Mouse (Mus musculus): Measurements from ENCODE around the gene Gas2. TPM values are rescaled to one million over a fixed set of nuclear protein-coding genes. Genes with fewer than 3 reads are reported as not detected.

Gas2 gene
- polyA plus RNA-seq, 3 experiments from 2014 or later = 2.3 to 10.3 (median 3.6) TPM

DNA sequence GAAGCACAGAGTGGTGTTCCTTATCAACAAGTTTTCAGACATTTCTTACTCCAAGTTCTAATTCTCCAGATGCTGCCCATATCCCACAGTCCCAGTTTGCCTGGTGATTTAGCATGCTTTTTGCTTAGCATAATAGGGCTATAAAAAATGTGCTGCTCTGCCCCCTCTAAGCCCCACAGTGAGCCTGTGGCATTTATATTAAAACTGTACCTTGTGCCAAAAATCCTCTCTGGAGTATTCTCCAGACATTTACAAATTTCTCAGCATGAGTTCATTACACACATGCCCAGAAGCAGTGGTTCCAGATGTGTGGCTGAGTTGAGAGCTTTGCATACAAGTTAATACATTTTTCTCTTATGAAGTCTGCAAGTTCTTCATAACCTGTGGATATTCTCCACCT is 107.6 kb downstream of the Gas2 start:
- no peak for ATAC-seq

DNA sequence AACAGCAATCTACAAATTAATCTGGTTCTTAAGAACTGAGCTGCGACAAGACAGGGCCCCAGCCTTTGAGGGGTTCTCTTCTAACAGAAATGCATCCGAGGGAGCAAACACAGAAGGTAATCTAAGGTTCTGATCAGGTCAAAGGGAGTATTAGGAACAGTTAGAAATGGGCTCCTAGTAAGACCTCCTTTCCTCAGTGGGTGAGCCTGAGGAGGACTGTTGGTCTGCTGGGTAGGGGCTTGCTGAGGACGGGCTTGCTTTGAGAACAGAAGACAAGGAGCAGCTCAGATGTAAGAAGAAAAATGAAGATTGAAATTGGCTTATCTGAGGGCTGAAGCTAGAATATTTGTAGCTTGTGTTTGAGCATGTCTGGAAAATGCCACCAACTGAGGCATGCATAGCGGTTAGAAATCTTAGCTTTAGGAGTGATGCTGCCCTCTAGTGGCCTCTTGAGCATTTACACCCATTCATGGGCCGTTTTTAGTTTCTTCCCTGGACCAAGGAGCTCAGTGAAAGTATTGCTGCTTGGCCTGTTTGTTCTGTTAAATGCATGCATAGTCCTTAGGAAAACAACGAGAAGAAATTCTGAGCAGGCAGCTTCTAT is 110.5 kb downstream of the Gas2 start:
- ATAC-seq = peak; percentile 63

DNA sequence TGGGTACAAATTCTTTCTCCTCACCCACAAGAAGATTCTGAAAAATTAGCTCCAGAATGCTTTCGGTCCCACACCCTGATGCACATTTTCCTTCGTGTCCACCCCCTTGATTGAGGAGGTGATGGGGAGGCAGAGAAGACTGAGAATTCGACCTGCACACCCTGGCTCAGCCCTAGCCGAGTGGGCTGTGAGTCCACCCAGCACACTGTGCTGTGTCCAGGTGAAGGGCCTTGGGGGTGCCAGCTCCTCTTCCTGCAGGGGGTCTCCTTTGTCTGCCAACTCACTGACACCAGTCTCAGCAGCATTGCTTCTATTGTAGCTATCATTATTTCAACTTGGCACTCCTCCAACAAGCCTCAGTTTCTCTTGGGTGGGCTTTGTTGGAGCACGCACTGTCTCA is 111.3 kb downstream of the Gas2 start:
- ATAC-seq = no peak

DNA sequence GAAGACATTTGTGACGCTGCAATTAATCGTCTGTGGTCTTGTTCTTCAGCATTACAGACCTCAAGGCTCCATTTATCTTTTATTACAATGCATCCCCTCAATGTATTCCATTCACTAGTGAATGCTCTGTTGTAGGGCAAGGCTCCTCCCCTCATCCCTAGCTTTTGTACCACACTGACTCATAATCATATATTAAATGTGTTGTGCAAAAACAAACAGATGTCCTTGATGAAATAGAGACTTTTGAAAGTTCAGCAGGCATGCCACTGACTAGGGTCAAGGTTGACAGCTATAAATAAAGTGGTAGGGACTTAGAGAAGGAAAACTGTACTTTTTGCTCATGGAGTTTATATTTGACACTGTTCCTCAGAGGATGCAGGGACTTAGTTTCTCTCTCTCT is 111.7 kb downstream of the Gas2 start:
- ATAC-seq = no peak

DNA sequence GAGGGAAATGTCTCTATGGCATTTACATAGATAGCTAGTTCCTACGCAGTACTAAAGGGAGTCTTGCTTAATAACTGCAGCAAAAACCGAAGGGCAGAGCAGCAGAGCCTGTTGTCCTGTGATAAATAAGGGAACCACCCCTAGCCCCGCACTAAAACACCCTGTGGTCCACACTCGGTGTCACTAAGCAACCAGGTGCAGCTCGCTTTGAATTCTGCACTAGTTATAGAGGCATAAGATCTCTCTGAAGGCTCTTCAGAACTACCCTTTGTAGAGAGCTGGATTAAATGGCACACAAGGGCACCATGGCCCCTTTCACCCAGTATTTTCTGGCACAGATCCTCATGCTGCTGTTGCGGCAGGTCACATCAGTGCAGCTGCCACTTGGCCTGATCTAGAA is 113.4 kb downstream of the Gas2 start:
- no peak for ATAC-seq

DNA sequence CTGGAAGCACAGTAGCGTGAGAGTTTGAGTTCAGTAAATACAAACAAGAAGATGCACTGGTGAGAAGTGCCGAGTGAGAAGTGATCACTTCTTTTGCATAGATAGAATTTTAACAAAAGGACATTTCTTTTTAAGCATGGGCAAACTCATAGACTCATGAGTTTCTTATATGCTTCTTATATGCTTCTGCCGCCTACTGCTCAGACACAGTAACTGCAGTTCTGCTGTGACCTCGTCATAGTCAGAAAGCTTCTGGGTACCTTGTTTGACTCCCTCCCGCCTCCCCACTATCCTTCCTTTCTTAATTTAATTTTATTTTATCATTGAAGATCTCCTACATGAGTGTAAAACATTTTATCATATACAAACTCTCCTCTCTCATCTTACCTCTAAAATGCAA is 117.5 kb downstream of the Gas2 start:
- ATAC-seq = peak; percentile 54

DNA sequence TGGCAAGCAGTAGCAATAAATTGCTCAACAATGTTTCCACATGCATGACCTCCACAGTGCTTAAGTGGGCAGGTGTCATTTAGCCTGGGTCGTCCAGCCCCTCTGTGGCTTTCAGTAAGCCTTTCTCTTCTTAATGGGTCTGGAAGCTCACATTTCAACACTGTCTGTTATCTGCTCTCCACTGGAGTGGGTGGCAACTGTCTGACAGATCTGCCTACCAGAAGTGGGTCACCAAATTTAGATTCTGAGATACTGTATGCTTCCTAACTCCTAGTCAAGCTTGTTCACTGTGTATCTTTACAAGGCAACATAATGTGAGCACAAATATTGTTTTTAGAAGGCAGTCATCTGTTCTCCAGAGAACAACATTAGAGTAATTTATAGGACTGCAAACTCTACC is 120.5 kb downstream of the Gas2 start:
- no peak for ATAC-seq

DNA sequence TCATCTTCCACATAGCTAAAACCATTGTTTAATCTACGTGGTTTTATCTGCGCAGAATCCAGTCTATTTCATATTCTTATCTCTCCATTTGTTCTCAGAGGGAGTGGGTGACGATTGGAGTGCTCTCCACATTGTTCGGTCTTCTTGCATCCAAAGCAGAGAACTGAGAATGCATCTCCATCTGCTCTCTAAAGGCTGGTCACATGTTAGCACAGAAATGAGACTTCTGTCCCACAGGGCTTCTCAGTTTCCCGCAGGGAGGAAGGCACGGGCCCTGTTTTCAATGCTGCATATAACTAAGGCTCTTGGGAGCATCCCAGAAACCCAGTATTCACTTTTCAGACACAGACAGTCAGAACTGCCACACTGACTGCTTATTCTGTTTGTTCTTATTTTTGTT is 123.9 kb downstream of the Gas2 start:
- ATAC-seq = no peak

DNA sequence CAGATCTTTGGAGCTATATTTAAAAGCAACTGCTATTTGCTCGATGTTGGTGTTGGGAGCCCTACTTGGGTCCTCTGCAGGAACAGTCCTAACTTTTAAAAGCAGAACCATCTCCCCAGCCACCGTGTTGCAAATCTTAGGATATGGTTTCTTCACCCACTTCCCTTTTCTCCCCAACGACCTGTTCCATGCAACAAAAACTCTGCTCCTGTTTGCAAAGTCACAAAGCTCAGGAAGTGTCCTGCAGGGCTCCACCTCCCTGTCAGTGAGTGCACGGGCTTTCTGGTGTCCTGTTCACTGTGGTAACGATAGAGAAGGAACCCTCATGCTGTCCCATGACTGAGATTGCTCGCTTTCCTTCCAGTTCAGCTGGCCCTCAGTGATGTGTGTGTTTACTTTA is 125.1 kb downstream of the Gas2 start:
- ATAC-seq = no peak

DNA sequence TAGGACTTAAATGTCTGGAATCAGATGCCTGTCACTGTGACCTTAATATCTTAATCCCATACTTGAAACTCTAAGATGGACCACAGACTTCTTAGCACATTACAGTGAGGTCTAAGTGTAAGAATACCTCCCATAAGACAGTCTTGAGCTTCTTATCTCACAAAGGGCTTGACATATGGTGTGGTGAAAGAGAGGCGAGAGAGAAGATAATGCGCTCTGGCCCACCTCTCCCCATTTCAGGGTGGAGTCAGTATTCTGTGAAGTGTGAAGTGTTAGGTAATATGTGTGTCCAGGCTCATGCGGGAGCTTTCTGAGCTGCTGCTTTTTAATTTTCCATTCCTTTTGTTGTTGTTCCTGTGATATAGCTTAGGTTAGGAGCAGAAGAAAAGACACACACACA is 129.2 kb downstream of the Gas2 start:
- ATAC-seq = no peak

DNA sequence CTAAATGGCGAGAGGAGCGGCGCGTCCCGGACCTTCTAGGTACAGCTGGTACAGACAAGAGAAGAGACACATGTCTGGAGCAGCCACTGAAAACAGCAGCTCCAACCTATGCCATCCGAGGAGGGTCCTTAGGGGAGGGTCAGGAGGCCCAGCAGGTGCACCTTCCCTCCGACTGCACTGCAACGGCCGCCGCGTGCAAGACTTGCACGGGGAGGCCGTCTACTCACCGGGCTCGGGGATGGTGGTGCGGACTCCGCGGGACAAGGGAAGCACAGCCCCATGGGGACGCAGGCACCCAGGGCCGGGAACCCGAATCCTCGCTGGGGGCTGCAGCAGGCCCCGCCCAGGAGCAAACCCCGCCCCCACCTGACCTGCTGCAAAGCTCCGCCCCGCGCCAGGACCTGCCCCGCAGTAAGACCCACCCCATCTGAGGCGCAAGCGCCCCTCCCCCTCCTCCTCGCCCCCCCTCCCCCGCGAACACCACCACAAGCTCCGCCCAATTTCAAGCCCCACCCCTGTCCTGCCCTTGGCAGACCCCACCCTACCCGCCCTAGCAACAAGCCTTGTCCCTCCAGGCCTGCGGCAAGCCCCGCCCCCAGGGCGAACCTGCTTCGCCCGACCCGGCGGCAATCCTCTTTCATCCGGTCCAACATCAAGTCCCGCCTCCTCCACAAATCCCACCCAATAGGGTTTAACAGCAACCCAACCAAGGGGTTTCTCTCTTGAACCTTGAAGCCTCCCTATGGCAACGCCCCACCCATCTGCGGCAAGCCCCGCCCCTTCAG is 143.9 kb downstream of the Gas2 start, which contains the start of gene Svip:
Gene Svip (minus strand): TSS at position 508 of the 785 bp plus-strand sequence.
- ATAC-seq = peak; percentile 92

DNA sequence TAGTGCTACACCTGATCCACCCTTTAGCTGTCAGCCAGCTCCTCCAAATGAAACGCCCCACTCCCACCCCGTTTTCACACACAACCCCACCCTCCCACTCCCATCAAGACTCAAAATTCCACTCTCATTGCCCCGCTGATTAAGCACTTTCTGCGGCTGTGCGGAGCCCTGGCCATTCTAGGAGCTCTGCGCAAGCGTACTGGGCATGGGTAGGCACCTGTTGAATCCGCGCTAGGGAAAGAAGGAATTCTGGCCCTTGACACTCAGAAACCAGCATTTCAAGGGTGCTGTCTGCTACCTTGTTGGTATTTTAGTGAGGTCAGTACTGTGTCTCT is 144.4 kb downstream of the Gas2 start:
- no peak for ATAC-seq

DNA sequence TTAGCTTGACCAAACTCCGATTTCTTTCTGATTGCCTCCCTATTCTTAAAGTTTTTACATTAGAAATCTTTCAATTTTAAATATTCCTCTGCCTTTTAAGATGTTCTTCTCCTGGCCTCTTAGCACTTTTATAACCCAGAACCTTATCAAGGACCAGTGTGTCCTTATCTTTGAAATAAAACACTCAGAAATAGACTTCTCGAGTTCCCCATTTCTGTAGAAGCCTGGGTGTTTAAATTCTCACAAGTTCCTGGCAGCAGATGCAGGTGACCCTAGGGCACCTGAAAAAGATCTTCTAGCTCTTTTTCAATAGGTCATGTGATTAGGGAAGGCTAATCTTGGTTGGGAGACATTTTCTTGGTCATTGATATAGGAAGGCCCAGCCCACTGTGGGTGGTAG is 145.3 kb downstream of the Gas2 start:
- no peak for ATAC-seq

DNA sequence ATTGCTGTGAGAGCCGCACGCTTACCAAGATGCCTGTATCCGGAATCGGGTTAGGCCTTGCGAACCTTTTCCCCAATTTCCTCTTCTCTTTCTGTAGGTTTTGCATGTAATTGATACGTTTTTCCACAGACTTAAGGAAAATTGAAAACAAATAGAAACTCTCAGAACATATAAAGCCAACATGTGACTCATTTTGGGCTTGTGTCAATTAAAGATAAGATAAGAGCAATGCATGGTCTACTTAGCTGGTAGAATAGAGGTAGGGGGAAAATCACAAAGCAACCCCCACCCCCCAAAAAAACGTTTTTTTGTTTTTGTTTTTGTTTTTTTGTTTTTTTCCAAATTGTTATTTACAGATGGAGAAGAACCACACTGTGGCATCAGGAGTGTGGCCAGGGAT is 151.6 kb downstream of the Gas2 start:
- ATAC-seq = no peak

DNA sequence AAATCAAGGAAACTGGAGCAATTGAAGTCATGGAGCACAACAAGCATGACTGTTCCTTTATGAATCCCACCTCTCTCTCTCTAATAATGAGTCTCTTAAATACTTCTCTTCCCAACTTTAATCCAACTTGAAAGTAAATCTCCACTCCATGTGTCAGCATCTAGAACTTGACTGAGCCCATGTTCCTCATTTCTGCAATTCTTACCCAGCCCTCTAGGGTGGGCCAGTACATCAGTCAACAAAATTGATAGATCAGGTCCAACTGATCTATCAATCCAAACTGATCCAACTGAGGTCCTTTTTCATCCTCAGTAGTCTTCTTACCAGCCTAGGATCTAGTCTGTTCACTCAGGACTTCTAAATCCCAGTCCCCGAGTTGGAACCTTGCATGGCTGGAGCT is 153.4 kb downstream of the Gas2 start:
- ATAC-seq = no peak

DNA sequence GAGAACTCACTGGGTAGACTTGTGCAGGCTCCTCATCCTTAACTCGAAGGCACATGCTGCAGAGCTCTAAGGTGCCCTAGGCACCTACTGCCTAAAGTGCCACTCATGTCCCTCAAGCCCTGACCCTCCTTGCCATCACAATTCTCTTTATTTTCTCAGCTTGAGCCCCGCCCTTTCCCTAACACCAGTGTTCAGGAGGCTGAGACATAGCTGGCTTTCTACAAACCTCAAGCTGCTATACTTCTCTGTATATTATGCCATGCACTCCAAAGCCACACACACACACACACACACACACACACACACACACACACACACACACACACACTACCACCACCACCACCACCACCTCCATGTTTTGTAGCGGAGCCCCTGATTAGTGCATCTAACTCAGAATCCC is 153.8 kb downstream of the Gas2 start, which contains the start of gene 1700015G11Rik:
Gene 1700015G11Rik (minus strand): TSS at position 101 of the 400 bp plus-strand sequence.
- ATAC-seq = no peak

DNA sequence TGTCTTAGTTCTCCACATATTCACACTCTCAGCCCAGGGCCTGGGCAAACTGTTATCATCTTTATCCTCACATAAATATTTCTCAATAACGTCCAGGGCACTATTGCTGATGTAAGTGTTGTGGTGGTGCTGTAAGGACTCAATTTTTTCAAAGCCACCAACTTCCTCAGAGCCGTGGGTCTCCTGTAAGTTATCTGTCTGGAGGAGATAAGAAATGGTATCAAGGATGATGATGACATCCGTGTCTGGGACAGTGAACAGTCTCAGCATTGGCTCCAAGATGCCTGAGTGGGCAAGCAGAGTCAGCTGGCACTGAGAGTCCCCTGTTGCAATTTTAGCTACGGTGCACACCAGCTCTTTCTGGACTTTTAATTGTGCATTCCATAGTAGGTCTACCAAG is 160.2 kb downstream of the Gas2 start:
- no peak for ATAC-seq

DNA sequence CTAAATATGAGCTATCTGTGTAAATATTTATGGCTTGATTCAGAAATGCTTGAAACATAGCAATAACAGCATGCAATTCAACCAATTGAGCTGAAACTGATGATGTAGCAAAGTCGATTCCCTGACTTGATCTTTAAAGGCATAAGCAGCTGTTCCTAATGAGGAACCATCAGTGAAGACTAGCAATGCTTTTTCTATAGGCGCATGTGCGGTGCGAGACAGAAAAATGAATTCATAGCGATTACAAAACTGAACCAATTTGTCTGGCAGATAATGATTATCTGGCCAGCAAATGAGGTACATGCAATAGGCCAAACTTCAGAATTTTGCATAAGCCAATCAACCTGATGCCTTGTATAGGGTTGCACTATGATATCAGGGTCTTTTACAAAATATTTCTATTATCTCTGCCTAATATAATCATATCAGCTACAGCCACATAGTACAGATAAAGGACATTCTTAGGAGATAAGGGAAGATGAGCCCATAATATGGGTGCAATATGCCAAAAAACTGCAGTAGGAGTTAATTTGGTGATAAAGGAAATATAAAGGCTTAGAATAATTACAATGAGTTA is 162.3 kb downstream of the Gas2 start:
- no peak for ATAC-seq

DNA sequence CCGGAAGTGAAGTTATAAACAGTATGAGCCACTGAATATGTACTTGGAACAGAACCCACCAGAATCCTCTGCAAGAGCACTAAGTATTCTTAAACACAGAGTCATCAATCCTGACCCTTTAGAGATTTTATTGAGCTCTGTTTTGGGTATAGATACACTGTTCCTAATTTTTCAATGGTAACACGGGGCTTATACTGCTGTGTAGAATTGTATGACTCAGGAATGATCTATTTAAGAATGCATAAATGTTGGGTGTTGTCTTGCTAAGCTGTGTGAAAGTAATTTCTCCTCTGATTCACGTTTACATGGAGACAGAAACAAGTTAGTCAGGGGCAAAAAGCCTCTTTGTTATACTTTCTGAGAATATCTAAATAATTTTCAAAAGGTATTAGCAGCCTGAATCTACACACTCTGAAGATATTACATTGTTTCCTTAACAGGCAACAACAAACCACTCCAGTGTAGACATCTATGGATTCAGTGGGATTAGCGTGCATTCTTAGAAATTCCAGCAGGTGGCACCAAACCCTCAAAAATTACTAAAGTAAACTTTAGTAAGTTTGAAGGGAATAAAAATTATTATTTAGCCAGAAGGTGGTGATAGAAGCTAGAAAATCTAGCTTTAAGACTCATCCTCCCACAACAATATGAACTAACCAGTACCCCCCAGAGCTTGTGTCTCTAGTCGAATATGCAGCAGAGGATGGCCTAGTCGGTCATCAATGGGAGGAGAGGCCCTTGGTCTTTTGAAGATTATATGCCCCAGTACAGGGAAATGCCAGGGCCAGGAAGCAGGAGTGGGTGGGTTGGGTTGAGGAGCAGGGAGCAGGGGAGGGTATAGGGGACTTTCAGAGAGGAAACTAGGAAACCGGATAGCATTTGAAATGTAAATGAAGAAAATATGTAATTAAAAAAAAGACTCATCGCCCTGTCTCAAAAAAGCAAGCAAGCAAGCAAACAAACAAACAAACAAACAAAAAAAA is 176.1 kb downstream of the Gas2 start:
- no peak for ATAC-seq

Measured in inflammation-experienced regulatory T-cells, adult 6 months (primary cell).